Mouse (Mus musculus) ES-E14 (cell line): ENCODE data around the gene Pxdc1. TPM values are rescaled to one million over a fixed set of nuclear protein-coding genes. Genes with fewer than 3 reads are reported as not detected.

Source experiments
- DNase-seq: peaks from one replicate; pipeline ENCODE4 v3.0.0-alpha.2; 2013; ENCODE audit warnings: low read depth, low spot score
- H3K27ac ChIP-seq: 2 replicates; pipeline ENCODE4 v1.5.1; 2012; ENCODE audit warnings: low read depth, mild to moderate bottlenecking, low read length, moderate library complexity, mixed read lengths; ENCODE audit not compliant: poor library complexity, insufficient read depth, severe bottlenecking
- H3K36me3 ChIP-seq: 2 replicates; pipeline ENCODE4 v1.6.1; 2012; ENCODE audit warnings: mild to moderate bottlenecking, low read length, moderate library complexity, mixed read lengths; ENCODE audit not compliant: control insufficient read depth, poor library complexity, insufficient read depth, severe bottlenecking
- H3K4me1 ChIP-seq, 2 experiments: fragments of 150-350 bp in 1 of 2; sonication (generic) in 1 of 2; 2 replicates each; pipeline ENCODE4 v1.6.1; 2012; ENCODE audit warnings: low read length in 2 of 2, mild to moderate bottlenecking in 1 of 2, mixed read lengths in 1 of 2; ENCODE audit not compliant: control insufficient read depth in 2 of 2, insufficient read depth in 2 of 2, poor library complexity in 1 of 2
- H3K4me3 ChIP-seq, 2 experiments: fragments of 150-350 bp in 1 of 2; sonication (generic) in 1 of 2; 2 replicates each; pipeline ENCODE4 v1.5.1; 2012; ENCODE audit warnings: low read length in 2 of 2, low read depth in 1 of 2, mild to moderate bottlenecking in 1 of 2, mixed read lengths in 1 of 2; ENCODE audit not compliant: insufficient read depth in 1 of 2, poor library complexity in 1 of 2, severe bottlenecking in 1 of 2
- H3K9ac ChIP-seq: 2 replicates; pipeline ENCODE4 v1.6.1; 2012; ENCODE audit warnings: low read depth, mild to moderate bottlenecking, low read length, mixed read lengths; ENCODE audit not compliant: poor library complexity, insufficient read depth, severe bottlenecking
- H3K9me3 ChIP-seq: fragments of 150-350 bp; sonication (generic); 2 replicates; pipeline ENCODE4 v1.6.1; 2012; ENCODE audit warnings: low read depth, mild to moderate bottlenecking, low read length; ENCODE audit not compliant: control insufficient read depth, insufficient read depth
- CHD2 ChIP-seq: IDR thresholded peaks from 2 replicates; pipeline ENCODE4 v1.6.1; 2014; ENCODE audit warnings: mild to moderate bottlenecking, low read depth, low read length, inconsistent platforms
- HCFC1 ChIP-seq: IDR thresholded peaks from 2 replicates; pipeline ENCODE4 v1.6.1; 2012; ENCODE audit warnings: low read length, inconsistent platforms, borderline replicate concordance; ENCODE audit not compliant: insufficient read depth
- MAFK ChIP-seq: IDR thresholded peaks from 2 replicates; pipeline ENCODE4 v1.6.1; 2014; ENCODE audit warnings: mild to moderate bottlenecking, low read depth, low read length, inconsistent platforms; ENCODE audit not compliant: insufficient read depth
- ZC3H11A ChIP-seq: IDR thresholded peaks from 2 replicates; pipeline ENCODE4 v1.6.1; 2012; ENCODE audit warnings: low read depth, mild to moderate bottlenecking, inconsistent platforms, low read length, borderline replicate concordance
- ZNF384 ChIP-seq: IDR thresholded peaks from 2 replicates; pipeline ENCODE4 v1.6.1; 2012; ENCODE audit warnings: low read depth, low read length, inconsistent platforms
- in situ Hi-C, 2 experiments: fragments of 600-800 bp; cut with MboI; formaldehyde crosslinking; loops; one replicate each; pipeline ENCODE4 v1.15.1; 2025; ENCODE audit warnings: low sequenced_read_pairs in 2 of 2, inconsistent platforms in 1 of 2; ENCODE audit not compliant: unreplicated experiment in 2 of 2
- total RNA-seq: library from RNA; depleted of rRNA; stranded (reverse); fragments of 300-350 nt; gene quantifications from 2 replicates; pipeline ENCODE4 v1.2.3, GENCODE M21; 2012; rRNA removed

Pxdc1 gene
- total RNA-seq, 1 experiment = 16.6 TPM

DNA sequence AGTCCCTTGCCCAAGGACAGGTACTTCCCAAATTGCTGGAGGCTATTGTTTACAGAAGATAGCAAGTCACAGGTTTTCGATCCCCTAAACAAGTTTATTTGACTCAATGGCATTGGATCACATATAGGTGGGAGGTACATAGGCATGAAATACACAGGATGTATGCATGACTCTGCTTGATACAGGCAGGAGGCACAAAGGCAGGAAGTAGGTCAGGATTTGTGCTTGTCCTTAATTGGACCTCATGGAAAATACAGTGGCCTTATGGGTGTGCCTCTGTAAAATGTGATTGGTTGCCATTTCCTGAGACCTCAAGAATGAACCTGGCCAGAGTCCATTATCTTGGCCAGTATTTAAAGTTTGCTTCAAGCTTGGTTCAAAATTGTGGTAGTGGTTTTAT, 48.9 kb downstream of the Pxdc1 start:
- Histone ChIP-seq H3K4me1 (peaks cover 0 to 5% of the 10 kb centered on the region in 2 experiments; a peak in 1 of 4 replicates), H3K27ac (no peak overlapping the region), H3K4me3 (no peak overlapping the region), H3K9ac (no peak overlapping the region), H3K36me3 (no peaks in the 10 kb centered on the region), H3K9me3 (no peaks in the 10 kb centered on the region)
- TF ChIP-seq ZNF384 (no peak), CHD2 (no peak), ZC3H11A (no peak), HCFC1 (no peak), MAFK (no peak)
- in situ Hi-C loops = no loop called here
- DNase-seq = no peak

DNA sequence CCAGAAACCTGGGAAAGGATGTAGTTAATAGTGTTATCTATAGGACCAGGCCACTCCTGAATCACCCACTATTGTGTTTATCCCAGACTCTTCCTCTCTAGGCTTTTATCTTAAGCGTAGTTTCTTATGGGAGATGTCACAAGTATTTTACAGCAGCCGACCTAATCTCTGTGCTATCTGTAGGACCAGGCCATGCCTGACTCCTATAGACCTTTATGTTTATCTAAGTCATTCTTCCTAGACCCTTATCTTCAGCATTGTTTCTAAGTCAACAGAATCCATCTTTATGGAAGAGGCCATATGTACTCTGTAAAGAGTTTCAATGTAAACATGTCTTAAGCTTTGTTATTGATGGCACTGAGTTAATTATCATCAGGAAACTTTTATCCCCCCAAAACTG, 50.5 kb downstream of the Pxdc1 start:
- Histone ChIP-seq H3K27ac (no peak overlapping the region), H3K4me1 (peaks cover 0 to 5% of the 10 kb centered on the region in 2 experiments; a peak in 1 of 4 replicates), H3K9ac (no peak overlapping the region), H3K9me3 (no peaks in the 10 kb centered on the region), H3K36me3 (no peaks in the 10 kb centered on the region), H3K4me3 (no peak overlapping the region)
- in situ Hi-C loops = no loop called here
- TF ChIP-seq MAFK = no peak
- TF ChIP-seq ZC3H11A = no peak
- no peak for TF ChIP-seq ZNF384
- no peak for DNase-seq

- in situ Hi-C loops = no loop called here
- Histone ChIP-seq H3K9me3 (no peaks in the 10 kb centered on the region), H3K4me1 (peaks cover 0 to 2% of the 10 kb centered on the region in 2 experiments; a peak in 1 of 4 replicates), H3K4me3 (no peak overlapping the region), H3K36me3 (no peaks in the 10 kb centered on the region), H3K27ac (no peak overlapping the region), H3K9ac (no peak overlapping the region)
- no peak for DNase-seq
- TF ChIP-seq ZC3H11A (no peak), ZNF384 (no peak), CHD2 (no peak), HCFC1 (no peak)
Observed at GRCm38 (mm10) chr13:34596797-34597196, 56.5 kb downstream of the Pxdc1 start.

Other genes starting within 250 kb of the Pxdc1 start
- gene Fam50b, start 81.4 kb upstream of the Pxdc1 start, total RNA-seq = 0.21 and 0.27 TPM in 2 replicates
- gene Prpf4b, start 221.8 kb upstream of the Pxdc1 start, total RNA-seq = 74.5 and 85.3 TPM in 2 replicates